Mouse (Mus musculus) heart, adult 2 months (tissue): ENCODE data around the gene Ccdc71l. TPM values are rescaled to one million over a fixed set of nuclear protein-coding genes. Genes with fewer than 3 reads are reported as not detected.

Experiments used
- DNase-seq, 2 experiments: peaks; one replicate each; pipeline ENCODE4 v3.0.0; 2021
- H3K27ac ChIP-seq: fragments of 200-600 bp; 2 replicates; pipeline ENCODE4 v1.8.1; 2022
- H3K27me3 ChIP-seq: fragments of 200-500 bp; 2 replicates; pipeline ENCODE4 v1.6.1; 2012; ENCODE audit warnings: mild to moderate bottlenecking, low read length, inconsistent platforms, mixed read lengths; ENCODE audit not compliant: control insufficient read depth, insufficient read depth
- H3K36me3 ChIP-seq: fragments of 200-500 bp; 2 replicates; pipeline ENCODE4 v1.6.1; 2012; ENCODE audit warnings: low read length, inconsistent platforms; ENCODE audit not compliant: control insufficient read depth, insufficient read depth
- H3K4me1 ChIP-seq: fragments of 200-500 bp; 2 replicates; pipeline ENCODE4 v1.6.1; 2011; ENCODE audit warnings: low read length; ENCODE audit not compliant: control insufficient read depth, insufficient read depth
- H3K4me3 ChIP-seq: fragments of 200-600 bp; 2 replicates; pipeline ENCODE4 v1.8.1; 2022
- H3K79me2 ChIP-seq: fragments of 200-500 bp; replicated peaks from 2 replicates; pipeline ENCODE4 v1.6.1; 2012; ENCODE audit warnings: mild to moderate bottlenecking, inconsistent platforms, low read length, moderate library complexity, mixed read lengths; ENCODE audit not compliant: control insufficient read depth, insufficient read depth
- H3K9ac ChIP-seq: fragments of 200-500 bp; 2 replicates; pipeline ENCODE4 v1.6.1; 2012; ENCODE audit warnings: low read depth, mild to moderate bottlenecking, control low read depth, inconsistent platforms, low read length, mixed read lengths
- CTCF ChIP-seq: fragments of 200-600 bp; IDR thresholded peaks from 2 replicates; pipeline ENCODE4 v1.8.1; 2022; ENCODE audit warnings: antibody characterized with exemption, mild to moderate bottlenecking, moderate library complexity
- EP300 ChIP-seq: fragments of 200-500 bp; IDR thresholded peaks from 2 replicates; pipeline ENCODE4 v1.6.1; 2011; ENCODE audit warnings: low read depth, low read length, control low read depth; ENCODE audit not compliant: insufficient read depth
- POLR2A ChIP-seq: fragments of 200-500 bp; IDR thresholded peaks from 2 replicates; pipeline ENCODE4 v1.6.1; 2011; ENCODE audit warnings: mild to moderate bottlenecking, low read depth, low read length, control low read depth; ENCODE audit not compliant: insufficient read depth
- WGBS: fragments of 180-500 bp; shearing (Covaris S2); methylation state at CpG from one replicate; pipeline ENCODE4 v1.1.7; 2018; 5-methylcytosine and 5-hydroxymethylcytosine counted together
- intact Hi-C: fragments of 180-260 bp; cut with DNase I; formaldehyde crosslinking; loops from one replicate; pipeline ENCODE4 v1.15.1; 2025
- long read RNA-seq: library from polyadenylated mRNA; stranded (forward); transcript quantifications from one replicate; pipeline ENCODE4 v2.0.0, GENCODE M21; 2021
- polyA plus RNA-seq: library from polyadenylated mRNA; depleted of rRNA; stranded (reverse); fragments of >200 nt; gene quantifications from 2 replicates; pipeline ENCODE4 v1.2.3, GENCODE M21; 2012; rRNA removed
- total RNA-seq, 2 experiments: library from RNA; stranded (reverse); gene quantifications; 2 replicates each; pipeline ENCODE4 v1.2.3; 2021

The Ccdc71l gene
- total RNA-seq, result 10 to 100 TPM in 1 of 2 experiments, 1 to 10 TPM in 1; 9.3 to 10.4 TPM
- 6.5 and 7.3 TPM in 2 replicates for polyA plus RNA-seq
- long read RNA-seq, full-length matches to known transcripts, result 28 of 28 reads
- long read RNA-seq, partial matches to known transcripts, result 0 of 28 reads
- long read RNA-seq, other reads (novel, unspliced or antisense), result 0 of 28 reads

GRCm38 (mm10) chr12:32378528-32379295, at the start of gene Ccdc71l:
TSS of gene Ccdc71l (plus strand) at chr12:32378704.
- intact Hi-C loops, result loop anchor here (1.0 to 5.0 kb wide), 3 partner anchors 86 to 519 kb away; no protein-coding TSS in a partner anchor

GRCm38 (mm10) chr12:32339078-32339477, 39.4 kb upstream of the Ccdc71l start:
- Histone ChIP-seq H3K79me2 (no peaks in the 10 kb centered on the region), H3K36me3 (no peaks in the 10 kb centered on the region), H3K27me3 (no peaks in the 10 kb centered on the region), H3K9ac (no peak overlapping the region), H3K27ac (no peak overlapping the region), H3K4me1 (no peaks in the 10 kb centered on the region), H3K4me3 (no peak overlapping the region)
- WGBS, result 41% methylated on average over 1 of the region's 1 CpGs
- intact Hi-C loops, result no loop called here
- DNase-seq, result no peak
- TF ChIP-seq EP300, result no peak
- no peak for TF ChIP-seq POLR2A
- TF ChIP-seq CTCF, result no peak

More at GRCm38 (mm10) chr12:32378528-32379295, at the start of gene Ccdc71l:
- Histone ChIP-seq H3K27me3 (no peaks in the 10 kb centered on the region), H3K79me2 (0 out of 2 replicates have a peak, but pooled peaks cover 2% of the 10 kb centered on the region), H3K9ac (peak within 1 kb of the TSS; percentile 97), H3K4me1 (peaks cover 7% of the 10 kb centered on the region), H3K36me3 (peaks cover 24% of the 10 kb centered on the region), H3K27ac (peak within 1 kb of the TSS; percentile 96), H3K4me3 (peak within 1 kb of the TSS; percentile 89)
- DNase-seq, result peak; percentile 88 to 90
- 0 out of 2 replicates have a peak, but pooled peaks have one; percentile 5 for TF ChIP-seq EP300
- peak; percentile 46; the same call in 1 of the 2 replicates for TF ChIP-seq POLR2A
- TF ChIP-seq CTCF, result no peak
- WGBS, result 1% methylated on average over 76 of the region's 78 CpGs

GRCm38 (mm10) chr12:32343487-32343886, 35.0 kb upstream of the Ccdc71l start:
- no peaks in the 10 kb centered on the region for H3K79me2 ChIP-seq
- no peak for TF ChIP-seq POLR2A
- no peak for TF ChIP-seq EP300
- TF ChIP-seq CTCF, result no peak
- no peak overlapping the region for H3K9ac ChIP-seq
- H3K27ac ChIP-seq, result no peak overlapping the region
- H3K27me3 ChIP-seq, result no peaks in the 10 kb centered on the region
- H3K36me3 ChIP-seq, result no peaks in the 10 kb centered on the region
- WGBS, result 78% methylated on average over 1 of the region's 1 CpGs
- no peak overlapping the region for H3K4me3 ChIP-seq
- no peak for DNase-seq
- intact Hi-C loops, result no loop called here
- no peaks in the 10 kb centered on the region for H3K4me1 ChIP-seq

- H3K4me1 ChIP-seq, result no peaks in the 10 kb centered on the region
- H3K9ac ChIP-seq, result no peak overlapping the region
- WGBS, result 67% methylated on average over 4 of the region's 4 CpGs
- no peaks in the 10 kb centered on the region for H3K79me2 ChIP-seq
- DNase-seq, result peak in 1 of 2 experiments; percentile 8
- H3K27ac ChIP-seq, result no peak overlapping the region
- no peaks in the 10 kb centered on the region for H3K27me3 ChIP-seq
- TF ChIP-seq POLR2A (no peak), EP300 (no peak), CTCF (no peak)
- no peak overlapping the region for H3K4me3 ChIP-seq
- no peaks in the 10 kb centered on the region for H3K36me3 ChIP-seq
- intact Hi-C loops, result no loop called here
Observed at GRCm38 (mm10) chr12:32346121-32346520, 32.4 kb upstream of the Ccdc71l start.

GRCm38 (mm10) chr12:32348493-32348892, 30.0 kb upstream of the Ccdc71l start:
- WGBS, result 70% methylated on average over 3 of the region's 3 CpGs
- Histone ChIP-seq H3K79me2 (no peaks in the 10 kb centered on the region), H3K27me3 (no peaks in the 10 kb centered on the region), H3K36me3 (no peaks in the 10 kb centered on the region), H3K4me3 (no peak overlapping the region), H3K27ac (no peak overlapping the region), H3K9ac (no peak overlapping the region), H3K4me1 (no peaks in the 10 kb centered on the region)
- TF ChIP-seq EP300, result no peak
- TF ChIP-seq POLR2A, result no peak
- TF ChIP-seq CTCF, result no peak
- intact Hi-C loops, result no loop called here
- DNase-seq, result no peak

- H3K4me3 ChIP-seq, result no peak overlapping the region
- TF ChIP-seq EP300 (no peak), CTCF (no peak), POLR2A (no peak)
- H3K27ac ChIP-seq, result no peak overlapping the region
- no peak overlapping the region for H3K9ac ChIP-seq
- no peaks in the 10 kb centered on the region for H3K79me2 ChIP-seq
- DNase-seq, result no peak
- H3K27me3 ChIP-seq, result no peaks in the 10 kb centered on the region
- intact Hi-C loops, result no loop called here
- WGBS, result 32% methylated on average over 1 of the region's 1 CpGs
- no peaks in the 10 kb centered on the region for H3K36me3 ChIP-seq
- no peaks in the 10 kb centered on the region for H3K4me1 ChIP-seq
Observed at GRCm38 (mm10) chr12:32351874-32352273, 26.6 kb upstream of the Ccdc71l start.
